ENCODE assay signal across 8 mouse cellular contexts in genomic region chr8:50293501-50293900, GRCm38 (mm10).
DNase-seq lines count a peak whose midpoint lies in the region; ATAC-seq and TF ChIP-seq lines count a peak whose summit lies in the region.

No protein-coding gene starts in this region.

- no peak for TF ChIP-seq POLR2A in liver, adult 2 months (IDR thresholded peaks at IDR 0.05; ENCODE audit: extremely low read depth, insufficient read depth, low read length)

- peak; percentile 93 for ATAC-seq in kidney, embryonic 16.5 days (ENCODE audit: low FRiP score, low TSS enrichment)
- ATAC-seq in activated CD4-positive, CD25-positive, alpha-beta regulatory T cell, adult 4 months: no peak

- WGBS in kidney, embryonic 16.5 days: 4% methylated on average over 4 of the region's 4 CpGs
- WGBS in liver, adult 2 months: 6% methylated on average over 4 of the region's 4 CpGs

- DNase-seq in 416B (ENCODE audit: low read depth) (peak; percentile 83), ES-CJ7 (ENCODE audit: low read depth, low spot score) (peak; percentile 87)
- peak; percentile 77 for DNase-seq in cerebellum, adult 9-10 months
- DNase-seq in frontal cortex, adult 2 months (ENCODE audit: extremely low spot score in 1 of 2, low spot score in 1 of 2): peak; percentile 77 to 98
- DNase-seq in liver, adult 2 months (ENCODE audit: extremely low read depth, low read depth, low spot score): peak; percentile 44
- DNase-seq in retina, postnatal 1 day: peak; percentile 93

- H3K9me3 ChIP-seq in kidney, embryonic 16.5 days (ENCODE audit: low read length): no peaks in the 10 kb centered on the region

- H3K27me3 ChIP-seq in kidney, embryonic 16.5 days (ENCODE audit: insufficient read depth, low read length): no peaks in the 10 kb centered on the region
- no peaks in the 10 kb centered on the region for H3K27me3 ChIP-seq in liver, adult 2 months (ENCODE audit: control insufficient read depth, insufficient read depth, low read length)

- no peaks in the 10 kb centered on the region for H3K79me2 ChIP-seq in liver, adult 2 months (ENCODE audit: control insufficient read depth, insufficient read depth, low read length)

- H3K36me3 ChIP-seq in kidney, embryonic 16.5 days (ENCODE audit: insufficient read depth, low read length): no peaks in the 10 kb centered on the region
- H3K36me3 ChIP-seq in liver, adult 2 months (ENCODE audit: control insufficient read depth, insufficient read depth, low read length): no peaks in the 10 kb centered on the region

- no peak overlapping the region for H3K27ac ChIP-seq in kidney, embryonic 16.5 days (ENCODE audit: low read length)
- no peak overlapping the region for H3K27ac ChIP-seq in liver, adult 2 months (replicated peaks; ENCODE audit: insufficient read depth, low read depth, low read length)

- H3K4me2 ChIP-seq in kidney, embryonic 16.5 days (replicated peaks; ENCODE audit: low read depth, low read length): no peak overlapping the region

- no peak overlapping the region for H3K4me3 ChIP-seq in kidney, embryonic 16.5 days (ENCODE audit: low read length)
- no peak overlapping the region for H3K4me3 ChIP-seq in liver, adult 2 months (ENCODE audit: insufficient read depth, low read depth, low read length)

- H3K9ac ChIP-seq in kidney, embryonic 16.5 days (replicated peaks; ENCODE audit: low read length): no peak overlapping the region
- no peak overlapping the region for H3K9ac ChIP-seq in liver, adult 2 months (ENCODE audit: low read depth, low read length)

- H3K4me1 ChIP-seq in kidney, embryonic 16.5 days (ENCODE audit: insufficient read depth, low read length): no peaks in the 10 kb centered on the region
- H3K4me1 ChIP-seq in liver, adult 2 months (ENCODE audit: control insufficient read depth, insufficient read depth, low read length): no peaks in the 10 kb centered on the region

- TF ChIP-seq CTCF in liver, adult 2 months (IDR thresholded peaks at IDR 0.05; ENCODE audit: low read depth, low read length): peak; percentile 45
